Mouse (Mus musculus) spleen, postnatal 14 days (tissue): ENCODE results near the gene Sf3a2.

Source experiments
- DNase-seq, 2 experiments: peaks; one replicate each; pipeline ENCODE4 v3.0.0; 2021 to 2022; ENCODE audit warnings: low spot score in 2 of 2

The Sf3a2 gene

GRCm38 (mm10) chr10:80848571-80848970 is 50.6 kb downstream of the Sf3a2 start:
- peak; percentile 39 to 65 for DNase-seq
